Mouse (Mus musculus) layer of hippocampus, postnatal 36 days (tissue): ENCODE results near the gene Erc2. TPM values are rescaled to one million over a fixed set of nuclear protein-coding genes. Genes with fewer than 3 reads are reported as not detected.

ENCODE experiments used
- DNase-seq, 2 experiments: peaks; one replicate each; pipeline ENCODE4 v3.0.0; 2022
- total RNA-seq, 2 experiments: library from RNA; stranded (reverse); gene quantifications; 2 replicates each; pipeline ENCODE4 v1.2.3; 2021

Erc2 gene
- 100 to 1,000 TPM; 221 to 266 TPM for total RNA-seq

DNA sequence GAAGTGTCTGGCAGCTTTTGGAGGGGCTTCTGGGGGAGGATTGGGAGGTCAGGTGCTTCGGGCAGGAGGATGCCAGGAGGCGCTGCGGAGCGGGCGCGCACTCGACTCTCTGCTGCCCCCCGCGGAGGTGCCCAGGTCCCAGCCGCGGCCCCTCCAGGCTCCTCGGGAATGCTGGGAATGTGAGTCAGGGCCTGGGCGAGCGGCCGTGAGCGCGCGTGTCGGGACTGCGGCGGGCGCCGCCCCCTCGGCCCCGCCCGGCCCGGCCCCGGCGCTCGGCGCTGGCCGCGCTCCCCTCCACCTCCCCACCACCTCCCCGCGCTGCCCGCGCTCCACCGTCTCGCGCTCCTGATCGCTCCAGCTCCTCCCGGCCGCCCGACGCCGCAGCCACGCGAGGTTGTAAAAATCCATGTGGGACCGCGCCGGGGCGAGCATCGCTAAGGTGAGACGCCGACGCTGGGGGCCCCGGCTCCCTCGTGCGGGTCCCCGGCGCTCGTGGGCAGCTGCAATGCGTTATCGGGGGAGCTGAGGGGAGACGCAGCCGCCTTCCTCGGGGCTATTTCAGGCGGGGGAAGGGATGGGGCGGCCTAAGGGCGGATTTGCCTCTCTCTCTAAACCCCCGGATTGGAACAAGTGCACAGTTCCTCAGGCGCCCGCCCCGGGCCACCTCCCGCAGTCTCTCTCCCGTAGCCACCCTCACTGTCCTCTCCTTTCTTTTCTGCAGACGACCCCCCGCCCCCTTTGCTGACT lies at the start of gene Erc2:
Erc2 (plus strand) TSS at position 253 of the 747 bp plus-strand sequence.
- peak; percentile 80 to 83 for DNase-seq

DNA sequence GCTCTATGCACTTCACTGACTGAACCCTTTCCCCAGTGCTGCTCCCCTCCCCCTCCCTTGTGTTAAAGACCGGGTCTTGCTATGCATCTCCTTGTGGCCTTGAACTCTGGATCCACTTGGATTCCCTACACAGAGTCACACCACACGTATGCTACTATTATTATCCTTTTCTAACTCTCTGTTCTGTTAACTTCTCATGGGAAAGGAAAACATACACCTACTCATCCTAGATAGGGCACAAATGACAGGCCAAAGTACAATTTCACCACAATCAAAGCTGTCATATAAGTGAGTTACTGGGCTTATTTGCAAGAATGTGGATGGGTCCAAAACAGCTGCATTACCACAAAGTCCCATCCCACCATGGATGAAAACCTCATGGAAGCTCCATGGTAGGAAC lies 43.8 kb upstream of the Erc2 start:
- DNase-seq = no peak

DNA sequence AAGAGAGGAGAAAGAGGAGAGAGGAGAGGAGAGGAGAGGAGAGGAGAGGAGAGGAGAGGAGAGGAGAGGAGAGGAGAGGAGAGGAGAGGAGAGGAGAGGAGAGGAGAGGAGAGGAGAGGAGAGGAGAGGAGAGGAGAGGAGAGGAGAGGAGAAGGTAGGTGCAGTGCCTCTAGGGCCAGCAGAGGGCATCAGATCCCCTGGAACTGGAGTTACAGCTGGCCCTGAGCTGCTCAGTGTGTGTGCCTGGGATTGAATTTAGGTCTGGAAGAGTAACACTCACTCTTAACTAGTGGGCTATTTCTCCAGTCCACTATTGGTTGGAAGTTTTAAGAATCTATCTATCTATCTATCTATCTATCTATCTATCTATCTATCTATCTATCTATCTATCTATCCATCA lies 32.6 kb upstream of the Erc2 start:
- DNase-seq = peak in 1 of 2 experiments; percentile 29

DNA sequence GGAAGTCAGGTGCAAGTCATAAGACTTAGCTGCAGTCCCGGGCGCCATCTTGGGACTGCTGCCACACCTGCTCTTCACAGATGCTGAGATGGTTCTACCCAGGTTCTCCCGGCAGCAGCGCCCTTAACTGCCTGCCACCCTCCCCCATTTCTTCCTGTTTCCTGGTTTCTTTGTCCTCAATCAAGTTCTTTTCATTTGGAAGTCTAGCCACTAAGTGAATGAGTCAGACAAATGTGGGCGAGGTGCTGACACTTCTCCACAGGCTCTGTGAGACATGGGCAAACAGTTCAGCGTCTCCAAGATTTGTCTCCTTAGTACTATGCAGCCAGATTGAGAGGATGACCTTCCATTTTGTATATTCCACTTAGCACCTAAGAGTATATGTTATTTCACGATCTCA lies 30.1 kb upstream of the Erc2 start:
- no peak for DNase-seq

- peak; percentile 32 to 46 for DNase-seq
These were observed 26.0 kb upstream of the Erc2 start for GRCm38 (mm10) chr14:27596265-27596664.

- DNase-seq = no peak
These were observed 20.1 kb upstream of the Erc2 start for GRCm38 (mm10) chr14:27602136-27602535.

- DNase-seq = no peak
These were observed 14.8 kb upstream of the Erc2 start for GRCm38 (mm10) chr14:27607419-27607818.

DNA sequence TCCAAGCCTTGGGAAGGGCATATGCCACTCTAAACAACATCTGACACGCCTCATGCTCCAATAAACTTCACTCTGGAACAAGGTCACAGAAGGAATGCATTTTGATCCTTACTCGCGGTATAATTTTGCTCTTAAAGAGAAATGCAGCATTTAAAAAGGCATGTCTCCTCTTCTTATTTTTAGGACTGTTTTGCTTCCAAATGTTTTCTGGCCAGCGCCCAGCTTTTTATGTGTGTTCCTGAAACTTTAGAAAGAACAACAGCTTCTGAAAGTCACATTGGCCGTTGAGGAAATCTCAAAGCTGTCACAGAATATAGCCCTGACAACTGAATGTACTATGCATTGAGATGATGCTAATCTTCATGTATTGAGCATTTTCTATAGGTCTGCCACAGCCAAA lies 8.5 kb upstream of the Erc2 start:
- no peak for DNase-seq

DNA sequence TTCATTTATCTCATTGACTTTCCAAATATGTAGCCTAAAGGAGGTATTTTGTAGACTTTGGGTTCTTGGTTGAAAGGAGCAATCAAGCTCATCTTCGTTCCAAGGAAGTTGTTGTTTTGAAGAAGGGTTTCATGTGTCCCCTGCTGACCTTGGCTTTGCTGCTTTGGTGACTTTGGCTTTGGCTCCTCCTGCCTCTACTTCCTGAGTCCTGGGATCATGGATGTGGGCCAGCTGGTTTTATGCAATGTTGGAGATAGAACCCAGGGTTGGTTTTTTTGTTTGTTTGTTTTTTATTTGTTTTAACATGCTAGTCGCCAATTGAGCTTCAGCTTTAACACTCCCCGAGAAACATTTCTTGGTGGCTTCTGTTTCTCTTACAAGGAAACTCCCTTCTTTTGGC lies 4.9 kb upstream of the Erc2 start:
- DNase-seq = no peak

GRCm38 (mm10) chr14:27621576-27621975 lies 652 bp upstream of the Erc2 start:
- no peak for DNase-seq

- no peak for DNase-seq
These were observed 643 bp downstream of the Erc2 start for GRCm38 (mm10) chr14:27622923-27623219.

DNA sequence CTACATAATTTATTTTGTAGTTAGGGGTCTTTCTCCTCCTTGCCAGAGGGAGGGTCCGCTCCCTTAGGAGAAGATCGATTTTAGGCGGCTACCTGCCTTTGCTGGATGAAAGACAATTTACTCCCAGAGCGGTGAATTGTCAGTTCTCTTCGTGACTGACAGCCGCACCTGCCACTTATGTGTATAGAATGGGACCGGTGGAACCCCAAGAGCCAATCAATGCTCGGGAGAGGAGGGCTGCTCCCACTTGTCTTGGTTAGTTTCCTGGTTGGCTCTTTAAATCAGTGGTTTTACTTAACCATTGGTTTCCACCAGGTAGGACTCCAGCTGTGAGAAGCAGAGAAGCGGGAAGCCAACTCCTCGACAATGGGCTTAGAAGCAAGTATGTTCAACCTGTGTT lies 1.1 kb downstream of the Erc2 start:
- peak; percentile 67 to 71 for DNase-seq

DNA sequence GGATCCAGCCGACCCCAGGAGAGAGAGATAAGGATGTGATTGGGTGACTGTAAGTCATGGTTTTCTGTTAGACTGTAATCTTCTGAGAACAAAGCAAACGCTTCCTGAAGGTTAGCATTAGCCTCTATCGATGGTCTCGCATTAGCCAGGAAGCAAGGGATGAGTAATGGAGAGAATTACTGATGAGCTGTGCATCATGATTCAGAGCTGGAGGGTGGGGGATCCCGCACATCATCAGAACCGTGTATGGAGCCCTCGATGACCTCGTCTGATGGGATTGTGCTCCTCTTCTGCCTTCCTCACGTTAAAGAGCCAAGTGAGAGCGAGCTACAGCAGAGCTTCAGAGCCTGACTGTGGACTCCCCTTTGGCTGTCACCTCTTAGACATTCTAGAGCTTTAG lies 6.5 kb downstream of the Erc2 start:
- no peak for DNase-seq

DNA sequence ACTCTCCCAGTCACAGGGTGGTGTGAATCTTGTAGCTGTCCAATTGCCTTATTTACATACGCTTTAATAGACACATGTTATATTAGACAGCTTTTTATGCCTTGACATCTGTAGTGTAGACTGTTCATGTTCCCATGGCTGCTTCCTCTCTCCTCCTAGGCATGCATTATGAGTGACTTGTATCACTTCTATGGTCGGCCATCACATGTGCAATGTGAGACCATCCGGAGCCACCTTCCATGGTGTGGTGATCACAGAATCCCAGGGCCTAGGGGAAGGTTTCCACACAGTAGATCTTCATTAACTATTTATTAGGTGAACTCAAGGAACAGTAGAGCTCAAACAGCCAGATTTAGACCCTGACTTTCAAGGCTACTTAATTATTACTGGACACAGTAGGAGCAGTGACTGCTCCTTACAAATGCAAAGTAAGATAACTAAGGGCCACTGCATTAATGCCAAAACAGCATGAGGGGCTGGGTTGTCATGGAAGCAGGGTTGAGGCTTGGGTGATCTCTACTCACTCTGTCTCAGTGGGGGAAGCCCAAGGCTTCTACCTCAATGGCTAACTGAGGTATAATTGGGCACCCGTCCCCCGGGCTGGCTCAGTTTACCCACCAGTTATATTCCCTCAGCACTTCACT lies 7.3 kb downstream of the Erc2 start:
- DNase-seq = no peak

GRCm38 (mm10) chr14:27630973-27631640 lies 8.9 kb downstream of the Erc2 start:
- DNase-seq = no peak

DNA sequence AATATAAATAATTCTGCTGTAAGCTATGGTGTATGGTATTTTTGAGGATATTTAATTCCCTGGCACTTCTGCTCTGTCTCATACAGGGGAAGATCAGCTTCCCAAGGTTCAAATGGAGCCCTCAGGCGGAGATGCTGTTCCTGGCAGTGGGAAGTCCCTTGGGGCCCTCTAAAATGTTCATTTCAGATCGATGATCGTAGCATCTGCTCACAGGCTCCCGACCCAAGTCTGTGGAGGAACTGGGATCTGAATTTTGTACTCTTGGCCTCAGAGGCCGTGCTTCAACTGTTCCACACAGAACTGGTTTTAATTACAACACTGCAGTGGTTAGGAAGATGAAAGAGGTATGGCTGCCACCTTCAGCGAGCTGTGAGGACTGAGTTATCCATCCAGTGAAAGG lies 12.5 kb downstream of the Erc2 start:
- no peak for DNase-seq

GRCm38 (mm10) chr14:27636556-27636955 lies 14.3 kb downstream of the Erc2 start:
- DNase-seq = no peak

- no peak for DNase-seq
These were observed 19.2 kb downstream of the Erc2 start for GRCm38 (mm10) chr14:27641382-27641781.

- DNase-seq = no peak
These were observed 20.8 kb downstream of the Erc2 start for GRCm38 (mm10) chr14:27642981-27643380.

DNA sequence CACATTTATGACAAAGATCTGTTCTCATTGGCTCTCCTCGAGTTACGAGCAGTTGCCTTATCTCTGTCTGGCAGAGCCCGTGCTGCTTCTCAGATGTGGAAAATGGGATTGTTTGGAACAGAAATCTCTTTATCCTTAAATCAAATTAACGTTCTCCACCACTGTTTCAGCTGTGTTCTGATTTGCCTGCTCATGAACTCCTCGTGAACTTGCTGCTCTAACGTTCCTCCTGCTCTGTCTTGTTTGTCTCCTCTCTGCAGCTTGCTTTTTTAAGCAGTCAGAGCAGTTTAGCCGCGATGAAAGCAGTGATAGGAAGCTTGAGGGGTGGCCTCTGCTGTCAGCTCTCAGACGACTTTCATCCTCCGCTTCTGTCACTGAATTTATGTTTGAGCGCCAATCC lies 32.4 kb downstream of the Erc2 start:
- no peak for DNase-seq

- no peak for DNase-seq
These were observed 36.4 kb downstream of the Erc2 start for GRCm38 (mm10) chr14:27658616-27659015.

DNA sequence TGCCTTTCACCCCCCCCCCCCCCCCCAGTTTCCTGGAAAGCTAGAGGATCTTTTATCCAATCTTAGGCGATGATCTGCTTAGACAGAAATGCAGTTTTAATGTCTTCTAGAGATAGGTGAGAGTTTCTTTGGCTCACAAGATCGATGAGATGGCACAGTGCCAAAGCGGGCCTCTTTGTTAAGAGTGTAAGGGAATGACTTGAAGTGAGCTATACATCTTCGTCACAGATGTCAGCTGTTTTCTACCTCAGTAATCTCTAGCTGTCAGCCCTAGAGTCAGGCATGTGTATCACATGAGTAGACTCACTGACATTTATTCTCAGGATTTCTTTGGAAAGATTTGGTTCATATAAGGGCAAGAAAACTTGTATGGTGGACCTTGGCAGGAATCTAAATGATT lies 39.2 kb downstream of the Erc2 start:
- DNase-seq = no peak

GRCm38 (mm10) chr14:27662251-27662650 lies 40.0 kb downstream of the Erc2 start:
- DNase-seq = peak; percentile 31 to 42
